Mouse (Mus musculus) gastrocnemius, adult 18-20 months (tissue): ENCODE measurements around the gene Kntc1. TPM values are rescaled to one million over a fixed set of nuclear protein-coding genes. Genes with fewer than 3 reads are reported as not detected.

ENCODE experiments used
- DNase-seq: peaks from one replicate; pipeline ENCODE4 v3.0.0; 2021; ENCODE audit warnings: low spot score
- total RNA-seq, 2 experiments: library from RNA; stranded (reverse); gene quantifications; 2 replicates each; pipeline ENCODE4 v1.2.3; 2021

The Kntc1 gene
- total RNA-seq, 2 experiments from 2014 or later: 0.09 to 0.14 TPM

DNA sequence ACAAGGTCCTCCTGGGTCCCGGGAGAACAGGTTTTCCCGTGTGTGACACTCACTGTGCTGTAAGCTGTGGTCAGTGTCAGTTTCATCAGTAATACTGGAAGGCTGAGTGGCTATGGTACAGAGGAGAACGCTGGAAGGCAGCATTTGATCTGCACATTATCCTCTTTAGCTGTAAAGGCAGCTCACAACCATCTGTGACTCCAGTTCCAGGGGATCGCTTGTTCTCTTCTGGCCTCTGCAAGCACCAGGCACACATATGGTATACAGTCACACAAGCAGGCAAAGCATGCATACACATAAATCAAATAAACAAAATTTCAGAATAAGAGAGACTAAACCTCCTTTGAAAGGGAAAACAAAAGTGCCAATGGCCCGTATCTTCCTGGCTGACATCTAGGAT, 59.0 kb downstream of the Kntc1 start:
- no peak for DNase-seq

DNA sequence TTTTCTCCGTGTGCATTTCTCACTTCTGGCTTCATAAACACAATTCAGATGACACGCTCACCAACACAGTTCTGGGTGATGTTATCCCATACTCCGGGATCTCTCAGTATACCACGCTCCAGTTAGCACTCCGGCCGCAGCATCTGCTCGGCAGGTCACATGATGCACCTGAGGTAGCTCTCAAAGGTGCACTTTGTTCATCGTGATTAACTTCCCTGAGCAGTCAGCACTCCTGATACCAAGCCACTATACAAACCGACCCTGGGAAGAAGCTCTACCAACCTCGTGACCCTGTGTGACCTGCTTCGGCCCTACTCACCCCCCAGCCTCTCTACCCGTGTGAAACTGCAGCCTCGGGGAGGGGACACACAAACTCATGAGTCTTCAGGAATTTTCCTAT, 59.6 kb downstream of the Kntc1 start:
- DNase-seq: no peak

DNA sequence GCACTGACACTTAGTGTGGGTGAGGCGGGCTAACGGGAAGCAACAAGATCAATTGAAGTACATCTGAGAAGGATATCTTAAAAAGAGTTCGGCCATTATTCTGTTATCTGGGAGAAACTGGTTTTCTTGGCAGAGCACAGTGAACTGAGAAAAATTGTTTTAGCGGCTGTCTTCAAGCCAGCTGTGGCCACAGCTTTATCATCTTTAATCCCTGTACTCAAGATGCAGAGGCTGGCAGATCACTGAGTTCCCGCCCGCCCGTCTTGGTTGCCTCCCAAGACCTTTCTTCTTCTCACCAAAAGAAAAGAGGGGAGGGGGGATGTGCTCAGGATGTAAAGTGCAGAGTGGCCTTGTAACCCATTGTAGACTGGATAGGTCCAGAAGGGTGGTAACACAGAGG, 67.4 kb downstream of the Kntc1 start:
- no peak for DNase-seq

GRCm38 (mm10) chr5:123818941-123819577, 69.5 kb downstream of the Kntc1 start:
- DNase-seq: peak; percentile 36

DNA sequence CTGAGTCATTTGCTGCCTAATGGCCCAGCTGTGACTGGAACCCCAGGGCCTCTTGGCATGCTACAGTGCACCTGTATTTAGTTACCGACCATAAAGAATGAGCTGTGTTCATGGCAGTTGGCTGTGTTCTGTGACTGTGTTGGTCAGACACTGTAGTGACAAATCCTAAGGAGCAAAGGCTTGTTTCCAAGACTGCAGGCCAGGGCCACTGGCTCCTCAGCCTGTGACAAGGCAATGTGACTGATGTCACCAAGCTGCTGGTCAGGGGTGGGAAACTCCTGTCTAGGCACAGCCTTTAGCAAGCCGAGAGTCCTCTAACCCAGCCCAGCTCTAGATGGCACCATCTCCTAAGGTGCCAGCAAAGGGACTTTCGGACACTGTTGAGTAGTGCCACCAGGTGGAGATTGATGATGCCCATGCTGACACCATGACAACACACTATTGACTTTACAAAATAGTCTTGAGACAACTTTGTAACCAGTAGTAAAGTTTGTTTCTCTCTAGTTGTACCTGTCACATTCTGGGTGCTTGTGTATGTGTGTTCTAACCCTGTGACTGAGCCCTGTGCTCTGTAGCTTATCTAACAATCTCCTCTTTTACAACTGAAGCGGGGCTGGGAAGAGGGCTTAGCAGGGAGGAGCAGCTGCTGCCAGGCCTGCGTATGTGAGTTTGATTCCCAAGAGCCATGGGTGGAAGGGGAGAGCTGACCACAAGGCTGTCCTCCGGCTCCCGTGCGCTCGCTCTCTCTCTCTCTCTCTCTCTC, 71.2 kb downstream of the Kntc1 start:
- no peak for DNase-seq

GRCm38 (mm10) chr5:123821264-123821571, 71.7 kb downstream of the Kntc1 start:
- no peak for DNase-seq

DNA sequence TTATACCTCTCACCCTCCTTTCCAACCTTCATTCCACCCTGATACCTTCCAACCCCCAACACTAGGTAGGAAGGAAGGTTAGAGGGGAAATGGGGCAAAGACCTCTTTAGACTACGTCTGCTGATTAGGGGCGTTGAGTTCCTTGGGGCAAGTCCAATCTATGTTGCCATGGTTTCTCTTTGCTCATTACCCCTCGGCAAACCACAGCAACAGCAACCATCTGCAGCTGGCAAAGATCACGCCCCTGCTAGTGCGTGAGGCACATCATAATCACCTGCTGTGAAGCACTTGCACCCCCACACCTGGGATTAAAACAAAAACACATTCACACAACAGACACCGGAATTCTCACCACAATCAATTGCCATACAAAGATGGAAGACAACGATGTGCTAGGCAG, 73.2 kb downstream of the Kntc1 start:
- no peak for DNase-seq

GRCm38 (mm10) chr5:123827659-123828091, 78.2 kb downstream of the Kntc1 start:
- DNase-seq: peak; percentile 39

GRCm38 (mm10) chr5:123832309-123832708, 82.8 kb downstream of the Kntc1 start:
- DNase-seq: no peak

GRCm38 (mm10) chr5:123834836-123835235, 85.3 kb downstream of the Kntc1 start:
- no peak for DNase-seq

- no peak for DNase-seq
Measured at GRCm38 (mm10) chr5:123837371-123837770, 87.9 kb downstream of the Kntc1 start.

GRCm38 (mm10) chr5:123842221-123842934, 92.9 kb downstream of the Kntc1 start:
- DNase-seq: no peak

DNA sequence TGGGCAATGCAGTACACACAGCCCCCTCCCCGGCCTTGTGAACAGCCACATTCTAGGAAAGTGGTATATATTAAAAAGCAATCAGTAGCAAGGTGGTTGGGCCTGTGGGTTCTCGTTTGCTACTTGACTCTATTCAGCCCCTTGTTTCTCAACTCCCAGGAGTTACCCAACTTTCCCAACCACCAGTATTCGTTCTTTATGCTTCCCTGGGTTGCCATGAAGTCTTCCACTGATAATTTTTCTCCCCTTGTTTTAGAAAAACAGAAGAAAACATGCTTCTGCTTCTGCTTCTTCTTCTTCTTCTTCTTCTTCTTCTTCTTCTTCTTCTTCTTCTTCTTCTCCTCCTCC, 93.4 kb downstream of the Kntc1 start:
- no peak for DNase-seq

DNA sequence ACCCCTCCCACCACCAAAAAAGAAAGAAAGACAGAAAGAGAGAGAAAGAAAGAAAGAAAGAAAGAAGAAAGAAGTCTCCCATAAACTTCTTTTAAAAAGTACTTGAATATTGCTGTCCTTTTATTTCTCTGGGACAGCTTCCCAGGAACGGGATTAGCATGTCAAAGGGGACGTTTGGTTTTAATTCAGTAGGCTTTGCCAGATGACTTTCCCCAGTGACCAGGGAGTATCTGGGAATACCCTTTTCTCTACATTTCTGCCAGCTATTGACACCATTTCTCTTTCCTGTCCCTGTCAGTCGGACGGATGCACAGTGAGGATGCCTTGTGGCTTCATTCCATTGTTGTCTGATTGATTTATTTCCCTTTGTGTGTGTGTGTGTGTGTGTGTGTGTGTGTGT, 94.3 kb downstream of the Kntc1 start:
- DNase-seq: peak; percentile 9

DNA sequence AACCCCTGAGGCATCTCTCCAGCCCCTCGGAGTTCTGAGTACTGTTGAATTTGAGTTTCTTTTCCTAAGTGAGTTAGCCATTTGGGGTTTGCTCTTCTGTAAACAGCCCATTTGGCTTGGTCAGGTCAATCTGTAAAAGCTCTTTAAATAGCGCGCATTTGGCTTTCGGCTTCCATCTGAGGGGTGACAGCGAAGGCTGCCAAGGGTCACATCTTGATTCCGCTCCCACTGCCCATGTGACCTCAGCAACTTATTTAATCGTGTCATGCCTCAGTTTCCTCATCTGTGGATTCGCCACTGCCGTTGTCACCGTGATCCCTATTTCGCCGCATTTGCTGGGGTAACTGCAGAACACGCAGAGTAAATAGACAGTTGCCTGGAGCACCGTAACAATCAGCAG, 94.8 kb downstream of the Kntc1 start:
- no peak for DNase-seq

GRCm38 (mm10) chr5:123851398-123851797, 101.9 kb downstream of the Kntc1 start:
- DNase-seq: no peak

- no peak for DNase-seq
Measured at GRCm38 (mm10) chr5:123853877-123854504, 104.5 kb downstream of the Kntc1 start.

- no peak for DNase-seq
Measured at GRCm38 (mm10) chr5:123854511-123854910, 105.0 kb downstream of the Kntc1 start.

DNA sequence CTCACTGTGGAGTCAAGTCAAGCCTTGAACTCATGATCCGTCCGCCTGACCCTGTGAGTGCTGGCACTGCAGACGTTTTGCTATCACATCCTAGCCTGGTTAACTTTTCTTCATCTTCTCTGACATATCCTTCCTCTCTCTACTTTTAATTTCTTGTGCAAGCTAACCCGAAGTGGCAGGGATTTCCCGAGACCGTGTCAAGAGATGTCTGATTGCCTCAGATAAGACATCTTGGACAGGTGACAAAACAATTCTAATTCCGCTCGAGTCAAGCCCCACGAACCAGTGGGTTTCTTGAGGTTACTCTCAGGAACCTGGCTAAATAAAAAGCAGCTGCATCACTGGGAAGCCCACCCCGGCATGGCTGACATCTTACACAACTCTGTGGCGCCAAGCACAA, 109.3 kb downstream of the Kntc1 start:
- no peak for DNase-seq

DNA sequence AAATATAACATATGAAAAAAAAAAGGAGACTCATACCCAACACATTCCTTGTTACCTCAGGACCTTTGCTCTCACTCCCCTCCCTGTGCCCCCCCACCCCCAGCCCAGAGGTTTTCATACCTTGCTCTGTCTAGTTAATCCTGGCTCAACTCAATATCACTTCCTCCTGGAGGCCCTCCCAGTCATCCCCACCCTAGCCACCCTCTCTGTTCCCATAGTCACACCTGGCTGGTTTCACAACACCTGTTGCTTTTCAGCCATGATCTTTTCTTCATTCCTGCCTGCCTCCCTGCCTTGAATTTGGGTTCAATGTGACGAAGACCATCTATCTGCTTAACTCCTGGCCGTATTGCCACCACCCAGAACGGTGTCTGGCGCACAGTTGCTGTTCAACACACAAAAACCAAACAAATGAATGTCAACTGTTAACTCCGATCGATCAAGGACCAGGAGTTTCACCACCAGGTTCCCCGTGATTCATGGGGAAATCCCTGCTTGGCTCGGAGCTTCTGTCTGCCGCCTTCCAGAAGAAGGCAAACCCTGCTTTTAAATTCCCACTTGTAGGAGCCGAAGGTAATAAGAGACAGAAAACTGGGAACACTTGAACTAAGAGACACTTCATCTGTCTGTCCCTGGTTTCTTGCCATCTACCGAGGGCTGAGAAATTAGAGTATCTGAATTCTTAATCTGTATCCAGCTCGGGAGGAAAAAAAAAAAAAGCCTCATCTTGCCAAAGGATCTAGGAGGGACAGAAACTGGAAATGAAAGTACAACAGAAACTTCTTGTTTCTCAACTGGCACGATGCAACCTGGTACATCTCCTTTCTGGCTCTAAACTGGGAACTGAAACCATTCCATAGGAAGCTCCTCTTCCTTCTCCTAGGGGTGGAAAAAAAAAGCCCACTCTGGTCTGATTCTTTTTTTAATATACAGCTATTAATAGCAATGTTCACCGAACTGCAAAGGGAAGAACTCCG, 113.1 kb downstream of the Kntc1 start:
- no peak for DNase-seq

- no peak for DNase-seq
Measured at GRCm38 (mm10) chr5:123863934-123864333, 114.4 kb downstream of the Kntc1 start.
